Mouse (Mus musculus): ENCODE measurements around the gene Nell1.
A peak's percentile ranks its signal among the peaks of the same experiment; 100 is the strongest.

Gene Nell1

GRCm38 (mm10) chr7:50260016-50260415 is 285.4 kb downstream of the Nell1 start:
- DNase-seq (ENCODE audit: low read depth, low spot score) = no peak

- DNase-seq (ENCODE audit: low read depth, low spot score) = no peak
Observed at GRCm38 (mm10) chr7:50295508-50295907, 320.8 kb downstream of the Nell1 start.

- no peak for DNase-seq (ENCODE audit: low read depth, low spot score)
Observed at GRCm38 (mm10) chr7:50338226-50338625, 363.6 kb downstream of the Nell1 start.

- DNase-seq (ENCODE audit: low read depth, low spot score) = no peak
Observed at GRCm38 (mm10) chr7:50338757-50339156, 364.1 kb downstream of the Nell1 start.

GRCm38 (mm10) chr7:50351564-50351963 is 376.9 kb downstream of the Nell1 start:
- no peak for DNase-seq (ENCODE audit: low read depth, low spot score)

GRCm38 (mm10) chr7:50357213-50357612 is 382.5 kb downstream of the Nell1 start:
- DNase-seq (ENCODE audit: low read depth, low spot score) = peak; percentile 3

- no peak for DNase-seq (ENCODE audit: low read depth, low spot score)
Observed at GRCm38 (mm10) chr7:50362039-50362438, 387.4 kb downstream of the Nell1 start.

GRCm38 (mm10) chr7:50374876-50375275 is 400.2 kb downstream of the Nell1 start:
- DNase-seq (ENCODE audit: low read depth, low spot score) = no peak

- DNase-seq (ENCODE audit: low read depth, low spot score) = no peak
Observed at GRCm38 (mm10) chr7:50410421-50410820, 435.8 kb downstream of the Nell1 start.

- no peak for DNase-seq (ENCODE audit: low read depth, low spot score)
Observed at GRCm38 (mm10) chr7:50419976-50420375, 445.3 kb downstream of the Nell1 start.

- no peak for DNase-seq (ENCODE audit: low read depth, low spot score)
Observed at GRCm38 (mm10) chr7:50422422-50423195, 447.9 kb downstream of the Nell1 start.

GRCm38 (mm10) chr7:50429725-50430124 is 455.1 kb downstream of the Nell1 start:
- DNase-seq (ENCODE audit: low read depth, low spot score) = no peak

GRCm38 (mm10) chr7:50441237-50441636 is 466.6 kb downstream of the Nell1 start:
- no peak for DNase-seq (ENCODE audit: low read depth, low spot score)

- DNase-seq (ENCODE audit: low read depth, low spot score) = no peak
Observed at GRCm38 (mm10) chr7:50447316-50447715, 472.7 kb downstream of the Nell1 start.

GRCm38 (mm10) chr7:50467742-50468141 is 493.1 kb downstream of the Nell1 start:
- no peak for DNase-seq (ENCODE audit: low read depth, low spot score)

GRCm38 (mm10) chr7:50470555-50470954 is 495.9 kb downstream of the Nell1 start:
- no peak for DNase-seq (ENCODE audit: low read depth, low spot score)

- DNase-seq (ENCODE audit: low read depth, low spot score) = no peak
Observed at GRCm38 (mm10) chr7:50482011-50482410, 507.3 kb downstream of the Nell1 start.

GRCm38 (mm10) chr7:50485304-50485703 is 510.6 kb downstream of the Nell1 start:
- peak; percentile 21 for DNase-seq (ENCODE audit: low read depth, low spot score)

- DNase-seq (ENCODE audit: low read depth, low spot score) = no peak
Observed at GRCm38 (mm10) chr7:50486884-50487420, 512.3 kb downstream of the Nell1 start.

- DNase-seq (ENCODE audit: low read depth, low spot score) = no peak
Observed at GRCm38 (mm10) chr7:50501562-50501961, 526.9 kb downstream of the Nell1 start.

GRCm38 (mm10) chr7:50507047-50507446 is 532.4 kb downstream of the Nell1 start:
- DNase-seq (ENCODE audit: low read depth, low spot score) = no peak

GRCm38 (mm10) chr7:50514830-50515229 is 540.2 kb downstream of the Nell1 start:
- DNase-seq (ENCODE audit: low read depth, low spot score) = no peak

GRCm38 (mm10) chr7:50516681-50517080 is 542.0 kb downstream of the Nell1 start:
- DNase-seq (ENCODE audit: low read depth, low spot score) = no peak

All from ES-CJ7 (cell line).